Mouse (Mus musculus): ENCODE measurements around the gene Tsc22d4.

DNA sequence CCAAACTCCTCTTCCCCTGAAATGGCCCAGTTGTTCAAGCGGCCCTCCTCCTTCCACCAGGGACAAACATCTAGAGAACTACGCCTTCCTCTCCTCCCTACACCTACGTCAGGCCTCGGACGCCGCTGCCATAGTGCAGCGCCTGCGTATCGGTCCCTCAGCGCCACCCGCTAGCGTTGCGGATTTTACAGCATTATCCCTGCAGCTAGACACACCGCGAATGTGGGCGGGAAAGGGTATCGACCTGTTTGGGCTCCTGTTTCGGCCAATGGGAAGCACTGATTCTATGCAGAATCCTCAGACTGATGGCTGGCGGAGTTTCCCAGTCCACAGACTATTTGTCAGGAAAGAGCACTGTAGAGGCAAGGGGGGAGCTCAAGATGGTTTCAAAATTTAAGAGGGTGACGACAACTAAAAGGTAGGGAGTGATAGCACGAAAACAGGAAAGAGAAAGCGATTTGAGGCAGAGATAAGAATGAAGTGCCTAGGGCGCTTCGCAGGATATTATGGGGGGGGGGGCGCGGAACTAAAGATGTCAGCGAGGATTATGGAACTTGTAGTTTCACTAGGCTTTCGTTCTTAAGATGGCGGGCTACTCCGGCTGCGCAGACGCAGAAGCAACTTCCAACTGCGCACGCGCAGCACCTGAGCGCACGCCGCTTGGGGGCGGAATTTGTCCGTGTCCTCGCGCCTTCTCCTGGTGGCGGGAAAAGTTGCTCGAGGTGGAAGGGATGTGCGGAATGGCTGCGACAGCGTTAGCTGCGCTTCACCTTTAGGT is 41.8 kb downstream of the Tsc22d4 start, which contains the start of the genes Mepce and Zcwpw1:
- peak; percentile 32; the same call in 1 of the 2 replicates for TF ChIP-seq POLR2A (IDR thresholded peaks at IDR 0.05; ENCODE audit: borderline replicate concordance, extremely low read depth, insufficient read depth, insufficient read length, poor library complexity, severe bottlenecking)
- TF ChIP-seq CTCF (IDR thresholded peaks at IDR 0.05; ENCODE audit: borderline replicate concordance, extremely low read depth, insufficient read depth, insufficient read length) = peak; percentile 73
